Mouse (Mus musculus) heart, embryonic 15.5 days (tissue): ENCODE measurements around the gene Fam71f2. TPM values are rescaled to one million over a fixed set of nuclear protein-coding genes. Genes with fewer than 3 reads are reported as not detected.

Source experiments
- ATAC-seq: fragments of 200-750 bp; cut with Nextera tagmentation; replicated peaks from 2 replicates; pipeline ENCODE4 v1.8.0; 2017; ENCODE audit warnings: low read depth, moderate TSS enrichment; ENCODE audit not compliant: insufficient number of reproducible peaks, insufficient read depth, low FRiP score
- H3K27ac ChIP-seq: fragments of 300-500 bp; sonication (generic); 2 replicates; pipeline ENCODE4 v1.5.1; 2015; ENCODE audit warnings: mild to moderate bottlenecking, inconsistent platforms
- H3K27me3 ChIP-seq: fragments of 300-500 bp; sonication (generic); 2 replicates; pipeline ENCODE4 v1.6.1; 2015; ENCODE audit warnings: inconsistent platforms
- H3K36me3 ChIP-seq: fragments of 300-500 bp; sonication (generic); 2 replicates; pipeline ENCODE4 v1.6.1; 2015; ENCODE audit warnings: mild to moderate bottlenecking, inconsistent platforms
- H3K4me1 ChIP-seq: fragments of 300-500 bp; sonication (generic); replicated peaks from 2 replicates; pipeline ENCODE4 v1.6.1; 2015; ENCODE audit warnings: inconsistent platforms
- H3K4me2 ChIP-seq: fragments of 300-500 bp; sonication (generic); 2 replicates; pipeline ENCODE4 v1.6.1; 2015; ENCODE audit warnings: inconsistent platforms, mild to moderate bottlenecking, moderate library complexity
- H3K4me3 ChIP-seq: fragments of 300-500 bp; sonication (generic); 2 replicates; pipeline ENCODE4 v1.5.1; 2015; ENCODE audit warnings: mild to moderate bottlenecking, inconsistent platforms
- H3K9ac ChIP-seq: fragments of 300-500 bp; sonication (generic); 2 replicates; pipeline ENCODE4 v1.6.1; 2015; ENCODE audit warnings: mild to moderate bottlenecking, inconsistent platforms
- H3K9me3 ChIP-seq: fragments of 300-500 bp; sonication (generic); replicated peaks from 2 replicates; pipeline ENCODE4 v1.6.1; 2016; ENCODE audit warnings: inconsistent platforms
- WGBS: fragments of 180-500 bp; shearing (Covaris S2); methylation state at CpG from one replicate; pipeline ENCODE4 v1.1.7; 2015; ENCODE audit warnings: mixed read lengths; 5-methylcytosine and 5-hydroxymethylcytosine counted together
- polyA plus RNA-seq: library from polyadenylated mRNA; unstranded; fragments of >200 nt; fragmentation: Nextera tagmentation; extraction: Ambion mirVana; gene quantifications from 2 replicates; pipeline ENCODE4 v1.2.1, GENCODE M21; 2015

The Fam71f2 gene
- polyA plus RNA-seq, 1 experiment from 2014 or later = 0.33 TPM

- Histone ChIP-seq H3K36me3 (peaks cover 7% of the 10 kb centered on the region), H3K4me2 (0 out of 2 replicates have a peak overlapping the region, but pooled peaks have one; percentile 21), H3K4me1 (peaks cover 12% of the 10 kb centered on the region), H3K4me3 (no peak overlapping the region), H3K27me3 (no peaks in the 10 kb centered on the region), H3K9me3 (no peaks in the 10 kb centered on the region), H3K9ac (0 out of 2 replicates have a peak overlapping the region, but pooled peaks have one; percentile 5), H3K27ac (peak overlapping the region; percentile 82)
- ATAC-seq = peak; percentile 74
- WGBS = 11% methylated on average over 8 of the region's 8 CpGs
Measured at GRCm38 (mm10) chr6:29278513-29279267, 703 bp upstream of the Fam71f2 start.

- Histone ChIP-seq H3K27me3 (no peaks in the 10 kb centered on the region), H3K4me3 (no peak overlapping the region), H3K36me3 (no peaks in the 10 kb centered on the region), H3K9ac (no peak overlapping the region), H3K4me2 (no peak overlapping the region), H3K27ac (no peak overlapping the region), H3K9me3 (no peaks in the 10 kb centered on the region), H3K4me1 (peaks cover 7% of the 10 kb centered on the region)
- ATAC-seq = no peak
- WGBS = 55% methylated on average over 7 of the region's 7 CpGs
Measured at GRCm38 (mm10) chr6:29280671-29281070, 1.3 kb downstream of the Fam71f2 start.

- 74% methylated on average over 7 of the region's 7 CpGs for WGBS
- Histone ChIP-seq H3K4me3 (no peak overlapping the region), H3K9me3 (no peaks in the 10 kb centered on the region), H3K36me3 (no peaks in the 10 kb centered on the region), H3K27me3 (no peaks in the 10 kb centered on the region), H3K9ac (no peak overlapping the region), H3K4me2 (no peak overlapping the region), H3K4me1 (no peaks in the 10 kb centered on the region), H3K27ac (no peak overlapping the region)
- ATAC-seq = no peak
Measured at GRCm38 (mm10) chr6:29286870-29287269, 7.5 kb downstream of the Fam71f2 start.

- H3K9me3 ChIP-seq = no peaks in the 10 kb centered on the region
- H3K27ac ChIP-seq = no peak overlapping the region
- ATAC-seq = no peak
- 47% methylated on average over 6 of the region's 6 CpGs for WGBS
- no peaks in the 10 kb centered on the region for H3K27me3 ChIP-seq
- no peak overlapping the region for H3K9ac ChIP-seq
- H3K4me3 ChIP-seq = no peak overlapping the region
- H3K36me3 ChIP-seq = no peaks in the 10 kb centered on the region
- H3K4me1 ChIP-seq = no peaks in the 10 kb centered on the region
- no peak overlapping the region for H3K4me2 ChIP-seq
Measured at GRCm38 (mm10) chr6:29287481-29287880, 8.1 kb downstream of the Fam71f2 start.

GRCm38 (mm10) chr6:29287944-29288343 lies 8.6 kb downstream of the Fam71f2 start:
- no peaks in the 10 kb centered on the region for H3K36me3 ChIP-seq
- H3K4me3 ChIP-seq = no peak overlapping the region
- H3K4me2 ChIP-seq = no peak overlapping the region
- no peak for ATAC-seq
- H3K27ac ChIP-seq = no peak overlapping the region
- H3K9ac ChIP-seq = no peak overlapping the region
- H3K4me1 ChIP-seq = no peaks in the 10 kb centered on the region
- WGBS = 63% methylated on average over 5 of the region's 5 CpGs
- no peaks in the 10 kb centered on the region for H3K27me3 ChIP-seq
- H3K9me3 ChIP-seq = no peaks in the 10 kb centered on the region

- no peaks in the 10 kb centered on the region for H3K4me1 ChIP-seq
- H3K4me2 ChIP-seq = no peak overlapping the region
- H3K36me3 ChIP-seq = no peaks in the 10 kb centered on the region
- no peak overlapping the region for H3K9ac ChIP-seq
- H3K27me3 ChIP-seq = no peaks in the 10 kb centered on the region
- WGBS = 56% methylated on average over 6 of the region's 6 CpGs
- no peaks in the 10 kb centered on the region for H3K9me3 ChIP-seq
- no peak overlapping the region for H3K4me3 ChIP-seq
- H3K27ac ChIP-seq = no peak overlapping the region
- no peak for ATAC-seq
Measured at GRCm38 (mm10) chr6:29288651-29289050, 9.3 kb downstream of the Fam71f2 start.

- H3K9me3 ChIP-seq = no peaks in the 10 kb centered on the region
- no peak overlapping the region for H3K27ac ChIP-seq
- H3K4me2 ChIP-seq = no peak overlapping the region
- no peaks in the 10 kb centered on the region for H3K27me3 ChIP-seq
- no peaks in the 10 kb centered on the region for H3K4me1 ChIP-seq
- H3K36me3 ChIP-seq = no peaks in the 10 kb centered on the region
- WGBS = 52% methylated on average over 2 of the region's 2 CpGs
- no peak overlapping the region for H3K4me3 ChIP-seq
- H3K9ac ChIP-seq = no peak overlapping the region
- ATAC-seq = no peak
Measured at GRCm38 (mm10) chr6:29299112-29299511, 19.7 kb downstream of the Fam71f2 start.

GRCm38 (mm10) chr6:29303251-29303650 lies 23.9 kb downstream of the Fam71f2 start:
- H3K27ac ChIP-seq = no peak overlapping the region
- no peak overlapping the region for H3K4me2 ChIP-seq
- H3K4me1 ChIP-seq = no peaks in the 10 kb centered on the region
- H3K9me3 ChIP-seq = no peaks in the 10 kb centered on the region
- no peak overlapping the region for H3K4me3 ChIP-seq
- H3K36me3 ChIP-seq = no peaks in the 10 kb centered on the region
- H3K27me3 ChIP-seq = no peaks in the 10 kb centered on the region
- no peak for ATAC-seq
- H3K9ac ChIP-seq = no peak overlapping the region

- Histone ChIP-seq H3K4me2 (no peak overlapping the region), H3K4me1 (no peaks in the 10 kb centered on the region), H3K27me3 (no peaks in the 10 kb centered on the region), H3K27ac (no peak overlapping the region), H3K9me3 (no peaks in the 10 kb centered on the region), H3K36me3 (no peaks in the 10 kb centered on the region), H3K4me3 (no peak overlapping the region), H3K9ac (no peak overlapping the region)
- WGBS = 40% methylated on average over 5 of the region's 5 CpGs
- ATAC-seq = no peak
Measured at GRCm38 (mm10) chr6:29303726-29304125, 24.3 kb downstream of the Fam71f2 start.

GRCm38 (mm10) chr6:29305462-29305861 lies 26.1 kb downstream of the Fam71f2 start:
- H3K27me3 ChIP-seq = no peaks in the 10 kb centered on the region
- H3K27ac ChIP-seq = no peak overlapping the region
- no peak for ATAC-seq
- no peaks in the 10 kb centered on the region for H3K4me1 ChIP-seq
- 85% methylated on average over 4 of the region's 4 CpGs for WGBS
- no peak overlapping the region for H3K9ac ChIP-seq
- H3K9me3 ChIP-seq = no peaks in the 10 kb centered on the region
- no peak overlapping the region for H3K4me2 ChIP-seq
- no peak overlapping the region for H3K4me3 ChIP-seq
- no peaks in the 10 kb centered on the region for H3K36me3 ChIP-seq

GRCm38 (mm10) chr6:29308846-29309605 lies 29.6 kb downstream of the Fam71f2 start:
- no peaks in the 10 kb centered on the region for H3K9me3 ChIP-seq
- no peak overlapping the region for H3K9ac ChIP-seq
- H3K4me1 ChIP-seq = no peaks in the 10 kb centered on the region
- no peak overlapping the region for H3K4me3 ChIP-seq
- no peaks in the 10 kb centered on the region for H3K36me3 ChIP-seq
- no peak overlapping the region for H3K4me2 ChIP-seq
- no peak for ATAC-seq
- WGBS = 82% methylated on average over 16 of the region's 16 CpGs
- H3K27ac ChIP-seq = no peak overlapping the region
- H3K27me3 ChIP-seq = no peaks in the 10 kb centered on the region
